Mouse (Mus musculus) hindbrain, embryonic 15.5 days (tissue): Measurements from ENCODE around the gene Epb41. TPM values are rescaled to one million over a fixed set of nuclear protein-coding genes. Genes with fewer than 3 reads are reported as not detected.
A peak's percentile ranks its signal among the peaks of the same experiment; 100 is the strongest.

ENCODE experiments used
- ATAC-seq: fragments of 200-750 bp; cut with Nextera tagmentation; 2 replicates; pipeline ENCODE4 v1.8.0; 2017; ENCODE audit warnings: low read depth, moderate number of reproducible peaks, moderate TSS enrichment; ENCODE audit not compliant: low FRiP score
- H3K27ac ChIP-seq: fragments of 300-500 bp; sonication (generic); replicated peaks from 2 replicates; pipeline ENCODE4 v1.5.1; 2015; ENCODE audit warnings: mild to moderate bottlenecking, inconsistent platforms
- H3K27me3 ChIP-seq: fragments of 300-500 bp; sonication (generic); 2 replicates; pipeline ENCODE4 v1.6.1; 2015; ENCODE audit warnings: control low read depth, inconsistent platforms
- H3K36me3 ChIP-seq: fragments of 300-500 bp; sonication (generic); 2 replicates; pipeline ENCODE4 v1.6.1; 2015; ENCODE audit warnings: control low read depth, inconsistent platforms
- H3K4me1 ChIP-seq: fragments of 300-500 bp; sonication (generic); replicated peaks from 2 replicates; pipeline ENCODE4 v1.6.1; 2015; ENCODE audit warnings: control low read depth, inconsistent platforms
- H3K4me2 ChIP-seq: fragments of 300-500 bp; sonication (generic); 2 replicates; pipeline ENCODE4 v1.6.1; 2015; ENCODE audit warnings: moderate library complexity, mild to moderate bottlenecking, inconsistent platforms
- H3K4me3 ChIP-seq: fragments of 300-500 bp; sonication (generic); 2 replicates; pipeline ENCODE4 v1.5.1; 2015; ENCODE audit warnings: mild to moderate bottlenecking, inconsistent platforms
- H3K9ac ChIP-seq: fragments of 300-500 bp; sonication (generic); 2 replicates; pipeline ENCODE4 v1.6.1; 2015; ENCODE audit warnings: inconsistent platforms
- H3K9me3 ChIP-seq: fragments of 300-500 bp; sonication (generic); 2 replicates; pipeline ENCODE4 v1.6.1; 2016; ENCODE audit warnings: control low read depth, inconsistent platforms
- WGBS: fragments of 180-500 bp; shearing (Covaris S2); methylation state at CpG from one replicate; pipeline ENCODE4 v1.1.7; 2015; 5-methylcytosine and 5-hydroxymethylcytosine counted together
- polyA plus RNA-seq: library from polyadenylated mRNA; unstranded; fragments of >200 nt; fragmentation: Nextera tagmentation; extraction: Ambion mirVana; gene quantifications from 2 replicates; pipeline ENCODE4 v1.2.1, GENCODE M21; 2015

Gene Epb41
- polyA plus RNA-seq, 1 experiment from 2014 or later: 59.8 TPM

DNA sequence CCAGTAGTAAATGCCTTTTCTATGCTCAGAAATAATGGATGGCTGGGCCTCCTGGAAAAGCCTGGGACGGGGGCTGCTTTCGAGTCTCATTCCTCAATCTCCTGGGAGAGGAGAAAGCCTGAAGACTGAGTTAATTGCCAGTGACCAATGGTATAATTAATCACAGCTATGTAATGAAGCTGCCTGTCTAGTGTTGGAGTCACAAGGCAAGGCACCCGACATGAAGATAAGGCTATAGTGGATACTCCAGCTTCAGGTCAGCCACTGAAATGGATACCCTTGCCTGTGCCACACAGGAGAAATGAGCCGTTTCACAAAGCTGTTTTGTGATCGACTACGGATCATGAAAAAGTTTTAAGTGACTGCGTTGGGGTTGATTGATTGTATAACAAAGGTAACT, 37.1 kb downstream of the Epb41 start:
- Histone ChIP-seq H3K27me3 (no peaks in the 10 kb centered on the region), H3K4me3 (no peak overlapping the region), H3K27ac (no peak overlapping the region), H3K4me1 (peaks cover 35% of the 10 kb centered on the region), H3K4me2 (no peak overlapping the region), H3K36me3 (no peaks in the 10 kb centered on the region), H3K9ac (no peak overlapping the region), H3K9me3 (no peaks in the 10 kb centered on the region)
- ATAC-seq: no peak
- 27% methylated on average over 7 of the region's 7 CpGs for WGBS

DNA sequence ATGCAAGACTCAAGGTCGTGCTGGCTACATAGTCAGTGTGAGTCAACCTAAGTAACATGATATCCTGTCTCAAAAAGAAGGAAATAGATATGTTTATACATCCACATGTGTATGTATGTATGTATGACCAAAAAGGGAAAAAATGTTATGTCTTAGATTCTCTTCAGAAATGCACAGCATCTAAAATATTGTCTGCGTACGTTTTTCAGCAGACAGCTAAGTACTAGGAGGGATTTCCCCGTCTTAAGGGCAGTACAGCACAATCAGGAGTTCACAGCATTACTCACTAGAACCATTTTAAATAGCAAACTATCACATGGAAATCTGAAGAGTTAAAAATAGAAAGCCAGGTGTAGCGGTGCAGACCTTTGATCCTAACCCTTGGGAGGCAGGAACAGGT, 38.0 kb downstream of the Epb41 start:
- no peak overlapping the region for H3K27ac ChIP-seq
- peaks cover 32% of the 10 kb centered on the region for H3K4me1 ChIP-seq

DNA sequence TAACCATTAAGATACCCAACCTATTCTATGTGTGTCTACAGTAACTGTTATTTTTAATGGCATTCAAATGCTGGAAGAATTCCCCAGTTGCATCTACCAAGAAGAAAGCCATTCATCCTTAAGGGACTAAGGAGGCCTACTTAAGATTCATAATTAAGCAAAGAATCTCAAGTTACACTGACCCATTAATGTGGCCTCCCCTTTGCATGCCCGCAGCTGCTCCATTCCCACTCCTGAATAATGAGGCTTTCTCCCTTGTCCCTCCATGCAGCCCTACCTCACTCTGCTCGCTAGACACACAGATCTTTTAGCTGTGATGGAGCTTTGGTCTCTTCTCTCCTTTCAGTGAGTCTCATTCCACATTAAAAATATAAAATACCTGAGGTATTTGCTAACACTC, 40.9 kb downstream of the Epb41 start:
- Histone ChIP-seq H3K9me3 (no peaks in the 10 kb centered on the region), H3K4me2 (no peak overlapping the region), H3K36me3 (no peaks in the 10 kb centered on the region), H3K4me3 (no peak overlapping the region), H3K27me3 (no peaks in the 10 kb centered on the region), H3K9ac (no peak overlapping the region), H3K27ac (no peak overlapping the region; the same call in 1 of the 2 replicates), H3K4me1 (peaks cover 32% of the 10 kb centered on the region)
- WGBS: 13% methylated on average over 2 of the region's 2 CpGs
- no peak for ATAC-seq

More for the DNA sequence above, 38.0 kb downstream of the Epb41 start:
- 78% methylated on average over 5 of the region's 5 CpGs for WGBS
- no peak overlapping the region for H3K9ac ChIP-seq
- no peaks in the 10 kb centered on the region for H3K36me3 ChIP-seq
- H3K4me2 ChIP-seq: no peak overlapping the region
- no peak for ATAC-seq
- no peaks in the 10 kb centered on the region for H3K27me3 ChIP-seq
- no peaks in the 10 kb centered on the region for H3K9me3 ChIP-seq
- no peak overlapping the region for H3K4me3 ChIP-seq

DNA sequence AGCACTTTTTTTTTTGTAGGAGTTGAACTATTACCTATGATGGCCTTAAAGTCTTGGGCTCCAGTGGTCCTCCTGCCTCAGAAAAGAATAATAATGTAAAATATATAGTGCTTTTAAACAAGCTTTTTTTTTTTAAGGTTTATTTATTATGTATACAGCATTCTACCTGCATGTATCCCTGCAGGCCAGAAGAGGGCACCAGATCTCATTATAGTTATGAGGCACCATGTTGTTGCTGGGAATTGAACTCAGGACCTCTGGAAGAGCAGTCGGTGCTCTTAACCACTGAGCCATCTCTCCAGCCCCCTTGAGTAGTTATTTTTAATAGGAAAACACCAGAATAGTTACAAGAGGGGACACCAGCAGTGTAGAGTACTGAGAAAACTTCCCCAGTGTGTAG, 41.9 kb downstream of the Epb41 start:
- H3K4me2 ChIP-seq: no peak overlapping the region
- H3K9me3 ChIP-seq: no peaks in the 10 kb centered on the region
- peaks cover 26% of the 10 kb centered on the region for H3K4me1 ChIP-seq
- no peaks in the 10 kb centered on the region for H3K27me3 ChIP-seq
- no peak overlapping the region for H3K4me3 ChIP-seq
- 0 out of 2 replicates have a peak overlapping the region, but pooled peaks have one; percentile 8 for H3K27ac ChIP-seq
- no peak overlapping the region for H3K9ac ChIP-seq
- no peaks in the 10 kb centered on the region for H3K36me3 ChIP-seq
- no peak for ATAC-seq
- 90% methylated on average over 1 of the region's 1 CpGs for WGBS

DNA sequence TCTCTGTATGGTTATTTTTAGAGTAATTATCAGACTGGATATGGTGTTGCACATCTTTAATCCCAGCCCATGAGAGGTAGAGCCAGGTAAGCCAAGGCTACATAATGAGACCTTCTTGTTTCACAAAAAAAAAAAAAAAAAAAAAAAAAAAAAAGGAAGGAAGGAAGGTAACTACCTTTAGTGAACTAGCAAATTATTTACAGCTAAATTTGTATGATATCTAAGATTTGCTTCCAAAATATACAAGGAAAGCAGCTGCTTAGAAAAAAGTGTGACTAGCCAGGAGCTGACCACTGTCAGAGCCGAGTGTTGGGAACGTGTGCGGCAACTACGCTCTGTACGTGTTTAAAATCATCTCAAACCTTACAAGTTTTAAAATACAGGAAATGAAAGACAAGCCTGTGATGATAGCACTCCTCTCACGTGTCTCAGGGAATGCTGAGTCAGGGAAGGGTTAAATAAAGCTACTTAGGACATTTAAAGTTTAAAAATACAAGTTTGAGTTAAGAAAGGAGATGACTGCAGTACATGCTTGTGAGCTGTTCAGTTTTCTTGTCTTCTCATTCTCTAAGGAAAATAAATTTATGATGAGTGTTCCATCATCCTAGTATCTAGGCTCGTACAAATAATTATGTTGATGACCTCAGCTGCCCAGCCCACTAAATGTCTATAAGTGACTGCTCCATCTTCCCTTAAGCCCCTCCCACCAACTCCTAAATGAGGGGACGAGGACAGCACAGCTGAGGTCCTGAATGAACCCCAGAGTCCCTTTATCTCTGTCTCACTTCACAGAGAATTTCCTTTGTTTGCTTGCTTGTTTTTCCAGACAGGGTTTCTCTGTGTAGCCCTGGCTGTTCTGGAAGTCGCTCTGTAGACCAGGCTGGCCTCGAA, 45.0 kb downstream of the Epb41 start:
- Histone ChIP-seq H3K4me3 (no peak overlapping the region), H3K4me1 (peaks cover 23% of the 10 kb centered on the region), H3K27ac (no peak overlapping the region), H3K36me3 (no peaks in the 10 kb centered on the region), H3K27me3 (no peaks in the 10 kb centered on the region), H3K9ac (no peak overlapping the region), H3K9me3 (no peaks in the 10 kb centered on the region), H3K4me2 (no peak overlapping the region)
- WGBS: 58% methylated on average over 10 of the region's 10 CpGs
- no peak for ATAC-seq

DNA sequence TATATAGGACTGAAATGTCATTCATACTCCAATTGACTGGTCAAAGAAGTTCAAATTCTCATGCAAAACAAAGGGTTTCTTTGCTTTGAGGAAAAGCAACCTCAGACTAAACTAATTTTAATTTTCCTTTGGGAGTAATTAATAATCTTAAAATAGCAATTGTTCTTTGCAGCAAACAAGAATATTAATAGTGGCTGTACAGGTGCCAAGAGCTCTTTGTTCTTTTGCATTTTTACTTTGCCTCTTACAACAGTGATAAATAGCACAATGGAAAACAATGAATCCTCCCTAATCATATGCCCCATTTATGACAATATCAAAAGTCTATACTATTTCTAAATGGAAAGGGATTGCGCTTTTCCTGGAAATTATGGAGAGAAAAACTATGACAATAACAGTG, 47.3 kb downstream of the Epb41 start:
- Histone ChIP-seq H3K27me3 (no peaks in the 10 kb centered on the region), H3K4me3 (no peak overlapping the region), H3K9me3 (no peaks in the 10 kb centered on the region), H3K27ac (no peak overlapping the region), H3K4me2 (no peak overlapping the region), H3K9ac (no peak overlapping the region), H3K36me3 (no peaks in the 10 kb centered on the region), H3K4me1 (peaks cover 22% of the 10 kb centered on the region)
- no peak for ATAC-seq
- 90% methylated on average over 1 of the region's 1 CpGs for WGBS

DNA sequence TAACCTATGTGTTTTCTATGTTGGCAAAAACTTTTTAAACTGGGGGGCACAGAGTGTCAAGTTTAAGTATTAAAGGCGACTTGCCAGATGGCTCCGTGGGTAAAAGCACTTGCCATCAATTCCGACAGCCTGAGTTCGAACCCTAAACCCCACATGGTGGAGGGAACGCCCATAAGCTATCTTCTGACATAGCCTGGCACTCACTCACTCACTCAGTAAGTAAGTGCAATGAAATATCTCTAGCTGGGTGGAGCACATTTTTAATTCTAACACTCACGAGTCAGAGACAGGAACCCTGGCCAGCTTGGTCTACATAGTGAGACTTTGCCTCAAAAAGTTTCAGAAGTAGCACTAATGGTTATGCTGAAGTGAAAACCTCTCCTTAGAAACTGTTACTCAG, 48.0 kb downstream of the Epb41 start:
- H3K4me1 ChIP-seq: peaks cover 22% of the 10 kb centered on the region
- no peaks in the 10 kb centered on the region for H3K36me3 ChIP-seq
- 86% methylated on average over 6 of the region's 6 CpGs for WGBS
- H3K4me2 ChIP-seq: no peak overlapping the region
- no peak for ATAC-seq
- no peaks in the 10 kb centered on the region for H3K9me3 ChIP-seq
- H3K27ac ChIP-seq: no peak overlapping the region
- H3K9ac ChIP-seq: no peak overlapping the region
- no peaks in the 10 kb centered on the region for H3K27me3 ChIP-seq
- no peak overlapping the region for H3K4me3 ChIP-seq

DNA sequence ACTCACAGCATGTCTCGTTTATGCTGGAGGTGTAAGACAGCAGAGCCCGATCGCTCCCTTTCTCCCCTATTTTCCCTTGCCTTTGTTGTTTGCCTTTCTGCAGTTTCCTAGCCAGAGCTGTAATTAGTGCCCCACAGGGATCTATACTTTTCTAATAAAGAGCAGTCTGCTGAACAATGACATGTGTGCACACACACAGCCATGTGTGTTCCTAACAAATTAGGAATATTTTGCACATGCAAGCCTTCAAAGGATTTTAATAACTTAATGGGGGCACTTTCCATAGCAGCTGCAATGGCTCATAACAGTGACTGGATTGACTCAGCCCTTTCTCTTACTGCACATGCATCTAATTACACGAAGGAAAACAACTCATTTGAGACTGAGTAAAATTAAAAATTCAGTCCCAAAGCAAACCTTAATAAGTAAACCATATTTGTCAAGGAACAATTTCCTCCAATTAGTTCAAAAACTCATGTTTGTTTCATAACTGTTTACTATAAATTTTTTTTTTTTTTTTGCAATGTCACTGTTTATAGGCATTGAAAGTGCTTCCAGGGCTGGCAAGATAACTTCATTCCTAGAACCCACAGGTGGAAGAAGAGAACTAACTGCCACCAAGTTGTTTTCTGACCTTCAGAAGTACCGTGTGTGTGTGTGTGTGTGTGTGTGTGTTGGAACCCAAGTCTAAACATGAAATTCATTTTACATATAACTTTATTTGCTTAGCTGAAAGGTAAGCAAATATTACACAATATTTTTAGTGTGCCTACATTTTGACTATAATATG, 49.2 kb downstream of the Epb41 start:
- 20% methylated on average over 5 of the region's 5 CpGs for WGBS
- Histone ChIP-seq H3K4me2 (no peak overlapping the region), H3K9me3 (no peaks in the 10 kb centered on the region), H3K27ac (no peak overlapping the region), H3K4me3 (no peak overlapping the region), H3K4me1 (peaks cover 16% of the 10 kb centered on the region), H3K36me3 (no peaks in the 10 kb centered on the region), H3K9ac (no peak overlapping the region), H3K27me3 (no peaks in the 10 kb centered on the region)
- peak; percentile 45; the same call in 1 of the 2 replicates for ATAC-seq

DNA sequence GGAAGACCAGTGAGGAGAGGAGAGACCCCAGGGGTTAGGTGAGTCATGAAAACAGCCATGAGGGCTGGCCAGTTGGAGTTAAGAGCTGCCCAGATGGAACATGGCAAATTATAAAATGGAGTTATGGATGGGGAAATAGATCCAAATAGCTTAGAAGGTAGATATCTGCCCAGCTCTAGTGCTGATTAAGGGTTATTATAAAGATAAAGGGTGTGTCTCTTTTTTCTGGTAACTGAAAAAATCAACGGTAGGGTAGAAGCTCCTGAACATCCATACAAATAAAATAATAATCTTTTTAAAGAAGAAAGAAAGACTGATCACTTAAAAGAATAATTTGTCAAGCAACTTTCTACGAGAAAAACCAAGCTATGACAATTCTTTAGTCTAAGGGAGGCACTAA, 49.9 kb downstream of the Epb41 start:
- Histone ChIP-seq H3K4me1 (peaks cover 16% of the 10 kb centered on the region), H3K36me3 (no peaks in the 10 kb centered on the region), H3K27me3 (no peaks in the 10 kb centered on the region), H3K4me2 (no peak overlapping the region), H3K9ac (no peak overlapping the region), H3K27ac (no peak overlapping the region), H3K9me3 (no peaks in the 10 kb centered on the region), H3K4me3 (no peak overlapping the region)
- ATAC-seq: no peak
- WGBS: 58% methylated on average over 2 of the region's 2 CpGs

DNA sequence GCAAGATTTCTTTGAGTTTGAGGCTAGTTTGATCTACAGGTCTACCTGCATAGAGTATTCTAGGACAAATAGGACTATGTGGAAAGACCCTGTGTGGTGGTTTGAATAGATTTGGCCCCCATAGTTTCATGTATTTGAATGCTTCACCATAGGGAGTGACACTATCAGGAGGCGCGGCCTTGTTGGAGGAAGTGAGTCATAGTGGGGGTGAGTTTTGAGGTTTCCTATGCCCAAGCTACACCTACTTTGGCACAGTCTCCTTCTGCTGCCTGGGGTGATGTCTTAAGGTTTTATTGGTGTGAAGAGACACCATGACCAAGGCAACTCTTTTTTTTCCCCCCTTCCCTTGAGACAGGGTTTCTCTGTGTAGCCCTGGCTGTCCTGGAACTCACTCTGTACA, 51.3 kb downstream of the Epb41 start:
- WGBS: 100% methylated on average over 2 of the region's 2 CpGs
- ATAC-seq: no peak

DNA sequence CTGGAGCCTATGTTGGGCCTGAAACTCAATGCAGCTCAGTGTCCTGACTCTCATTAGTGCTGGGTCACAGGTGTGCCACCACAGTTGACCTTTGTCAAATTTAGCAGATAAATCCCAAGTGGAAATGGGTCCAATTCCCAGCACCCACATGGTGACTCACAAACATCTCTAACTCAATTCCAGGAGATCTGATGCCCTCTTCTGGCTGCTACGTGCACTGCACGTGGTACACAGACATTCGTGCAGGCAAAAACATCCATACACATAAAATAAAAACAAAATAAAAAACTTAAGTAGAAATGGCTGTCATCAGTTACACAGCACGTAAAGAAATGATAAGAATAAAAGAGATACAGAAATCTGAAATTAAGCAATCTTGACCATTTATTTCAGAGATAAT, 52.5 kb downstream of the Epb41 start:
- Histone ChIP-seq H3K27me3 (no peaks in the 10 kb centered on the region), H3K4me1 (peaks cover 17% of the 10 kb centered on the region), H3K9me3 (no peaks in the 10 kb centered on the region), H3K4me2 (no peak overlapping the region), H3K9ac (no peak overlapping the region), H3K27ac (no peak overlapping the region), H3K4me3 (no peak overlapping the region), H3K36me3 (no peaks in the 10 kb centered on the region)
- no peak for ATAC-seq
- 96% methylated on average over 4 of the region's 4 CpGs for WGBS

More for the DNA sequence above, 51.3 kb downstream of the Epb41 start:
- no peak overlapping the region for H3K9ac ChIP-seq
- no peaks in the 10 kb centered on the region for H3K27me3 ChIP-seq
- H3K4me1 ChIP-seq: peaks cover 16% of the 10 kb centered on the region
- H3K27ac ChIP-seq: no peak overlapping the region
- H3K9me3 ChIP-seq: no peaks in the 10 kb centered on the region
- H3K36me3 ChIP-seq: no peaks in the 10 kb centered on the region
- no peak overlapping the region for H3K4me2 ChIP-seq
- no peak overlapping the region for H3K4me3 ChIP-seq

DNA sequence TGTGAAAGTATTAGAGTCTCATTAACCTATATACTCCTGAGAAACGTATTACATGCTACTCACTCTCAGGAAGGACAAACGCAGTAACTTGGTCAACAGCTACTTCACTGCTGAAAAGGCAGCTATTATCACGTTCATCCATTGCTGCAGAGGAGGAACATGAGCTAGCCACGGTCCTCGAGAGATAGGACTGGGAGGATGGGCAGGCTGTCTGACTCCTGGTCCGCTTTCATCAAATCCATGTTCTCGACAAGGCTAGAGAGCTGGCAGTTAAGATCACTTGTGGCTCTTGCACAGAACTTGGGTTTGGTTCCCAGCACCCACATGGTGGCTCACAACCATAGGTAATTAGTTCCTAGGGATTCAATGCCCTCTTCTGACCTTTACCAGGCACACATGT, 53.2 kb downstream of the Epb41 start:
- WGBS: 94% methylated on average over 7 of the region's 7 CpGs

More for the DNA sequence above, 53.2 kb downstream of the Epb41 start:
- H3K9me3 ChIP-seq: no peaks in the 10 kb centered on the region
- H3K27ac ChIP-seq: no peak overlapping the region
- no peak overlapping the region for H3K9ac ChIP-seq
- H3K4me2 ChIP-seq: no peak overlapping the region
- no peak for ATAC-seq
- peaks cover 17% of the 10 kb centered on the region for H3K4me1 ChIP-seq
- H3K27me3 ChIP-seq: no peaks in the 10 kb centered on the region
- no peaks in the 10 kb centered on the region for H3K36me3 ChIP-seq
- no peak overlapping the region for H3K4me3 ChIP-seq
